ENCODE assay signal across 28 mouse cellular contexts in genomic region chr19:57052959-57053358, GRCm38 (mm10). TPM values are rescaled to one million over a fixed set of nuclear protein-coding genes. Genes with fewer than 3 reads are reported as not detected.
A peak's percentile ranks its signal among the peaks of the same experiment; 100 is the strongest.
DNase-seq lines count a peak whose midpoint lies in the region; ATAC-seq and TF ChIP-seq lines count a peak whose summit lies in the region.
"Had no signal": no experiment of that assay in that cellular context is flagged by ENCODE, and none has a peak within 500 bp of the region (broad histone marks: within the 10 kb centered on the region; RNA-seq: fewer than 3 reads in every experiment).

No protein-coding gene starts in this region.

- ATAC-seq in lung, postnatal 0 days, result peak; percentile 37; the same call in 1 of the 2 replicates
- ATAC-seq: CD4-positive, CD25-positive, alpha-beta regulatory T cell, adult 4 months; forebrain, embryonic 16.5 days had no signal

- DNase-seq in gastrocnemius, adult 2 months, result no peak
- no peak for DNase-seq in gastrocnemius, adult 18-20 months (ENCODE audit: low spot score)
- DNase-seq in lung, postnatal 0 days (ENCODE audit: low spot score), result peak; percentile 49
- DNase-seq in lung, adult 2 months, result no peak
- peak; percentile 53 for DNase-seq in brain, adult 2 months (ENCODE audit: low read depth, low spot score)
- no peak for DNase-seq in layer of hippocampus, postnatal 14 days (ENCODE audit: low spot score in 2 of 2)
- DNase-seq: adrenal gland, adult 2 months; adrenal gland, postnatal 14 days; cerebellum, adult 11-12 months; cerebellum, adult 8-10 months; cerebellum, postnatal 10 days; cerebellum, postnatal 36 days; embryo, embryonic 11 days; gastrocnemius, postnatal 25 days; heart, adult 18-20 months; heart, postnatal 10 days; heart, postnatal 36 days had no signal

- H3K9me3 ChIP-seq in lung, postnatal 0 days (ENCODE audit: low read length), result 0 out of 2 replicates have a peak, but pooled peaks cover 3% of the 10 kb centered on the region

- 0 out of 2 replicates have a peak overlapping the region, but pooled peaks have one; percentile 12 for H3K27ac ChIP-seq in gastrocnemius, adult 2 months
- H3K27ac ChIP-seq in lung, postnatal 0 days (ENCODE audit: low read length), result no peak overlapping the region
- H3K27ac ChIP-seq: embryonic facial prominence, embryonic 10.5 days; embryonic facial prominence, embryonic 13.5 days; forebrain, embryonic 12.5 days; heart, embryonic 15.5 days; hindbrain, embryonic 10.5 days; hindbrain, embryonic 14.5 days had no signal

- TF ChIP-seq POLR2A in lung, adult 2 months (IDR thresholded peaks at IDR 0.05; ENCODE audit: borderline replicate concordance, extremely low read depth, low read depth, low read length), result no peak

- H3K4me3 ChIP-seq in gastrocnemius, adult 2 months, result no peak overlapping the region
- no peak overlapping the region for H3K4me3 ChIP-seq in lung, postnatal 0 days (ENCODE audit: low read depth, low read length)
- H3K4me3 ChIP-seq in lung, adult 2 months (replicated peaks; ENCODE audit: extremely low read depth, low read depth, low read length), result no peak overlapping the region
- H3K4me3 ChIP-seq: embryonic facial prominence, embryonic 10.5 days; embryonic facial prominence, embryonic 13.5 days; erythroblast, embryonic 14.5 days; forebrain, embryonic 12.5 days; heart, embryonic 12.5 days; heart, embryonic 15.5 days; hindbrain, embryonic 10.5 days had no signal

- H3K36me3 ChIP-seq in lung, postnatal 0 days (ENCODE audit: insufficient read depth, low read length), result peaks cover 5% of the 10 kb centered on the region; the same call in 1 of the 2 replicates

- WGBS in lung, postnatal 0 days, result 53% methylated on average over 8 of the region's 8 CpGs
- 65% methylated on average over 8 of the region's 8 CpGs for WGBS in lung, adult 2 months

- no peak for TF ChIP-seq CTCF in gastrocnemius, adult 2 months (IDR thresholded peaks at IDR 0.05)
- no peak for TF ChIP-seq CTCF in lung, postnatal 0 days (IDR thresholded peaks at IDR 0.05)
- no peak for TF ChIP-seq CTCF in lung, adult 2 months (IDR thresholded peaks at IDR 0.05; ENCODE audit: insufficient read depth, low read length)

- no peak for TF ChIP-seq EP300 in lung, postnatal 0 days (IDR thresholded peaks at IDR 0.05)

- no peaks in the 10 kb centered on the region for H3K4me1 ChIP-seq in lung, postnatal 0 days (ENCODE audit: insufficient read depth, low read depth, low read length)
- peaks cover 4% of the 10 kb centered on the region; the same call in 1 of the 2 replicates for H3K4me1 ChIP-seq in lung, adult 2 months (ENCODE audit: control insufficient read depth, insufficient read depth, low read length)
- H3K4me1 ChIP-seq: heart, embryonic 12.5 days; heart, embryonic 15.5 days had no signal

- H3K27me3 ChIP-seq in lung, postnatal 0 days (replicated peaks; ENCODE audit: insufficient read depth, low read length), result no peaks in the 10 kb centered on the region
- H3K27me3 ChIP-seq: embryonic facial prominence, embryonic 13.5 days; heart, embryonic 12.5 days; heart, embryonic 15.5 days had no signal

- no peak overlapping the region for H3K9ac ChIP-seq in lung, postnatal 0 days (replicated peaks; ENCODE audit: low read depth)
- H3K9ac ChIP-seq: embryonic facial prominence, embryonic 13.5 days; forebrain, embryonic 12.5 days; heart, embryonic 12.5 days; heart, embryonic 15.5 days; hindbrain, embryonic 14.5 days had no signal

- intact Hi-C loops in gastrocnemius, adult 2 months (cut with DNase I), result no loop called here

- H3K4me2 ChIP-seq in lung, postnatal 0 days (replicated peaks; ENCODE audit: low read depth, low read length), result no peak overlapping the region
- H3K4me2 ChIP-seq: embryonic facial prominence, embryonic 13.5 days; forebrain, embryonic 12.5 days; heart, embryonic 12.5 days; heart, embryonic 15.5 days; hindbrain, embryonic 14.5 days had no signal

RNA-seq across cellular contexts. Expression of gene Afap1l2, which starts 44.9 kb away (rescaled TPM):
- 1 to 10 TPM; 1.6 TPM for total RNA-seq in gastrocnemius, adult 2 months (2021)
- total RNA-seq in gastrocnemius, adult 18-20 months (2021), result 1 to 10 TPM; 1.2 to 1.9 TPM
- 15.5 and 18.8 TPM in 2 replicates for polyA plus RNA-seq in lung, postnatal 0 days (2015; fragmentation: Nextera tagmentation; extraction: Ambion mirVana)
- polyA plus RNA-seq in lung, adult 2 months (2012; rRNA removed), result 7.0 and 10.0 TPM in 2 replicates
- total RNA-seq in layer of hippocampus, postnatal 14 days (2021), result 10 to 100 TPM; 20.0 to 21.3 TPM
- total RNA-seq: MEL had no signal
- polyA plus RNA-seq: CD4-positive, CD25-positive, alpha-beta regulatory T cell, adult 4 months; erythroblast, embryonic 14.5 days had no signal

Comparison
In these comparisons a context has a peak if more than half of its experiments do, and no peak if none do; other contexts are left out.
1. DNase-seq: peak in lung, postnatal 0 days (single experiment) and brain, adult 2 months (single experiment); none in gastrocnemius, adult 2 months (single experiment), gastrocnemius, adult 18-20 months (single experiment), lung, adult 2 months (single experiment) and layer of hippocampus, postnatal 14 days (0 of 2).
2. RNA of gene Afap1l2, which starts 44.9 kb away (total RNA-seq): 20.0 to 21.3 TPM in layer of hippocampus, postnatal 14 days; 1.2 to 1.9 TPM in gastrocnemius, adult 18-20 months and 1.6 TPM in gastrocnemius, adult 2 months; every median in the first group is over 4 times any median in the second.